Comparison of ENCODE assay signal across 8 mouse cellular contexts in genomic region chr11:94213735-94214594, GRCm38 (mm10). TPM values are rescaled to one million over a fixed set of nuclear protein-coding genes. Genes with fewer than 3 reads are reported as not detected.
DNase-seq lines count a peak whose midpoint lies in the region; ATAC-seq and TF ChIP-seq lines count a peak whose summit lies in the region.

No protein-coding gene starts in this region.

- peak overlapping the region; percentile 11; the same call in 1 of the 2 replicates for H3K4me2 ChIP-seq in heart, embryonic 11.5 days
- peak overlapping the region; percentile 79 for H3K4me2 ChIP-seq in forebrain, embryonic 13.5 days
- peak overlapping the region; percentile 59 for H3K4me2 ChIP-seq in kidney, postnatal 0 days (ENCODE audit: low read length)

- H3K9ac ChIP-seq in heart, embryonic 11.5 days (ENCODE audit: low read depth, low read length) = no peak overlapping the region
- peak overlapping the region; percentile 92 for H3K9ac ChIP-seq in forebrain, embryonic 13.5 days
- H3K9ac ChIP-seq in kidney, postnatal 0 days (ENCODE audit: low read depth, low read length) = 0 out of 2 replicates have a peak overlapping the region, but pooled peaks have one; percentile 15

- WGBS in heart, embryonic 11.5 days (ENCODE audit: insufficient replicate concordance) = 90% methylated on average over 29 of the region's 29 CpGs
- 87% methylated on average over 29 of the region's 29 CpGs for WGBS in forebrain, embryonic 13.5 days
- 56% methylated on average over 28 of the region's 29 CpGs for WGBS in kidney, postnatal 0 days

- H3K27ac ChIP-seq in heart, embryonic 11.5 days (ENCODE audit: low read depth, low read length) = no peak overlapping the region
- H3K27ac ChIP-seq in forebrain, embryonic 13.5 days = no peak overlapping the region
- no peak overlapping the region for H3K27ac ChIP-seq in kidney, postnatal 0 days

- ATAC-seq in heart, embryonic 11.5 days (replicated peaks; ENCODE audit: insufficient number of reproducible peaks, low FRiP score, low TSS enrichment) = no peak
- no peak for ATAC-seq in forebrain, embryonic 13.5 days
- ATAC-seq in kidney, postnatal 0 days (replicated peaks; ENCODE audit: low FRiP score, low read depth) = no peak
- no peak for ATAC-seq in activated CD4-positive, CD25-positive, alpha-beta regulatory T cell, adult 4 months

- no peak for DNase-seq in heart, postnatal 4 days
- DNase-seq in ZHBTc4 (ENCODE audit: low read depth, low spot score) = peak; percentile 47
- DNase-seq in kidney, postnatal 0 days (ENCODE audit: low spot score) = peak; percentile 10
- DNase-seq in embryo, embryonic 9.5 days (ENCODE audit: extremely low spot score) = no peak
- no peak for DNase-seq in ovary, postnatal 14 days (ENCODE audit: low spot score)

- no peaks in the 10 kb centered on the region for H3K27me3 ChIP-seq in heart, embryonic 11.5 days (ENCODE audit: control insufficient read depth, insufficient read depth, low read length)
- no peaks in the 10 kb centered on the region for H3K27me3 ChIP-seq in forebrain, embryonic 13.5 days
- H3K27me3 ChIP-seq in kidney, postnatal 0 days (ENCODE audit: insufficient read depth, low read length) = no peaks in the 10 kb centered on the region

- H3K4me3 ChIP-seq in heart, embryonic 11.5 days (ENCODE audit: low read depth, low read length) = peak overlapping the region; percentile 5; the same call in 1 of the 2 replicates
- H3K4me3 ChIP-seq in forebrain, embryonic 13.5 days = peak overlapping the region; percentile 72
- H3K4me3 ChIP-seq in kidney, postnatal 0 days (replicated peaks; ENCODE audit: low read depth, low read length) = peak overlapping the region; percentile 97; the same call in 1 of the 2 replicates

- peaks cover 9% of the 10 kb centered on the region for H3K36me3 ChIP-seq in heart, embryonic 11.5 days (ENCODE audit: control insufficient read depth, insufficient read depth, low read length)
- peaks cover 12% of the 10 kb centered on the region for H3K36me3 ChIP-seq in forebrain, embryonic 13.5 days (ENCODE audit: poor library complexity, severe bottlenecking)
- H3K36me3 ChIP-seq in kidney, postnatal 0 days (ENCODE audit: insufficient read depth, low read length) = 0 out of 2 replicates have a peak, but pooled peaks cover 9% of the 10 kb centered on the region

- no peaks in the 10 kb centered on the region for H3K9me3 ChIP-seq in heart, embryonic 11.5 days (replicated peaks; ENCODE audit: control insufficient read depth, low read length)
- no peaks in the 10 kb centered on the region for H3K9me3 ChIP-seq in forebrain, embryonic 13.5 days (replicated peaks)
- no peaks in the 10 kb centered on the region for H3K9me3 ChIP-seq in kidney, postnatal 0 days (replicated peaks; ENCODE audit: low read length)

- TF ChIP-seq CTCF in kidney, postnatal 0 days (IDR thresholded peaks at IDR 0.05; ENCODE audit: low read depth) = no peak

- H3K4me1 ChIP-seq in heart, embryonic 11.5 days (ENCODE audit: control insufficient read depth, insufficient read depth, low read length) = peaks cover 6% of the 10 kb centered on the region; the same call in 1 of the 2 replicates
- peaks cover 30% of the 10 kb centered on the region for H3K4me1 ChIP-seq in forebrain, embryonic 13.5 days
- no peaks in the 10 kb centered on the region; the same call in 1 of the 2 replicates for H3K4me1 ChIP-seq in kidney, postnatal 0 days (replicated peaks; ENCODE audit: insufficient read depth, low read length)

RNA-seq across cellular contexts. Expression of gene Tob1, which starts 2.7 kb away (rescaled TPM):
- 27.3 and 29.7 TPM in 2 replicates for polyA plus RNA-seq in heart, embryonic 11.5 days (2014; fragmentation: Nextera tagmentation; extraction: Ambion mirVana)
- total RNA-seq in heart, postnatal 4 days (2021) = 10 to 100 TPM; 62.2 to 69.9 TPM
- polyA plus RNA-seq in forebrain, embryonic 13.5 days (2015; fragmentation: Nextera tagmentation; extraction: Ambion mirVana) = 39.0 and 41.0 TPM in 2 replicates
- polyA plus RNA-seq in kidney, postnatal 0 days (2015; fragmentation: Nextera tagmentation; extraction: Ambion mirVana) = 55.2 and 56.6 TPM in 2 replicates
- polyA plus RNA-seq in activated CD4-positive, CD25-positive, alpha-beta regulatory T cell, adult 4 months (2017; shearing (Covaris generic)) = 1 to 10 TPM; 5.3 to 5.8 TPM

RNA-seq across cellular contexts. Expression of gene Wfikkn2, which starts 31.8 kb away (rescaled TPM):
- polyA plus RNA-seq in heart, embryonic 11.5 days (2014; fragmentation: Nextera tagmentation; extraction: Ambion mirVana) = 1.1 and 1.8 TPM in 2 replicates
- total RNA-seq in heart, postnatal 4 days (2021) = 1 to 10 TPM; 2.0 TPM
- 3.7 and 4.6 TPM in 2 replicates for polyA plus RNA-seq in forebrain, embryonic 13.5 days (2015; fragmentation: Nextera tagmentation; extraction: Ambion mirVana)
- polyA plus RNA-seq in kidney, postnatal 0 days (2015; fragmentation: Nextera tagmentation; extraction: Ambion mirVana) = 1.0 and 1.2 TPM in 2 replicates
- 1 to 10 TPM in 1 of 2 experiments, under 1 TPM in 1; 0.65 to 1.0 TPM for polyA plus RNA-seq in activated CD4-positive, CD25-positive, alpha-beta regulatory T cell, adult 4 months (2017; shearing (Covaris generic))

Comparison
In these comparisons a context has a peak if more than half of its experiments do, and no peak if none do; other contexts are left out.
1. H3K4me2 ChIP-seq: peak in every context shown above with its lines; median percentile 79 in forebrain, embryonic 13.5 days; 59 in kidney, postnatal 0 days; 11 in heart, embryonic 11.5 days.
2. H3K4me3 ChIP-seq: peak in every context shown above with its lines; median percentile 97 in kidney, postnatal 0 days; 72 in forebrain, embryonic 13.5 days; 5 in heart, embryonic 11.5 days.
3. DNase-seq: peak in ZHBTc4 (single experiment) and kidney, postnatal 0 days (single experiment); none in heart, postnatal 4 days (single experiment), embryo, embryonic 9.5 days (single experiment) and ovary, postnatal 14 days (single experiment).